Mouse (Mus musculus) embryonic fibroblast, embryonic 13.5 days (primary cell): ENCODE results near the gene Zfp1.

Source experiments
- CTCF ChIP-seq: IDR thresholded peaks from 2 replicates; pipeline ENCODE4 v1.5.1; 2011; ENCODE audit warnings: mild to moderate bottlenecking, control low read depth, low read length, moderate library complexity, borderline replicate concordance; ENCODE audit not compliant: insufficient read depth
- POLR2A ChIP-seq: IDR thresholded peaks from 2 replicates; pipeline ENCODE4 v1.6.1; 2011; ENCODE audit warnings: low read depth, mild to moderate bottlenecking, control low read depth, low read length, moderate library complexity

DNA sequence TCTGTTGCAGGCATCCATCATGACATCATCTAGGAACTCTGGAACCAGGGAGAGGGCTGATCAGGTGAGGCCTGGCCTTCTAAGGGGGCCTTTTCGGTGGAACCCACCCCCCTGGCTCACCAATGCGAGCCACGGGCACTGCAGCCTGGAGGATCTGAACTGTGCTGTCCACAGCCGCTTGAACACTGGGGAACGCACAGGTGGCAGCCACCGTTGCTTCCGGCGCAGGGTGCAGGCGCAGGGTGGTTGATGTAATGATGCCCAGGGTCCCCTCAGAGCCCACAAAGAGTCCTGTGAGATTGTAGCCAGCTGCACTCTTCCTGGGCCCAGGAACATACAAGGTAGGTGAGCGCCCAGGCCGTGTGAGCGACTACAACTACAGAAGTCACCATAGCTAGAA is 14.8 kb upstream of the Zfp1 start:
- TF ChIP-seq CTCF = no peak
- TF ChIP-seq POLR2A = no peak
